Mouse (Mus musculus): ENCODE measurements around the gene Cntrob.

DNA sequence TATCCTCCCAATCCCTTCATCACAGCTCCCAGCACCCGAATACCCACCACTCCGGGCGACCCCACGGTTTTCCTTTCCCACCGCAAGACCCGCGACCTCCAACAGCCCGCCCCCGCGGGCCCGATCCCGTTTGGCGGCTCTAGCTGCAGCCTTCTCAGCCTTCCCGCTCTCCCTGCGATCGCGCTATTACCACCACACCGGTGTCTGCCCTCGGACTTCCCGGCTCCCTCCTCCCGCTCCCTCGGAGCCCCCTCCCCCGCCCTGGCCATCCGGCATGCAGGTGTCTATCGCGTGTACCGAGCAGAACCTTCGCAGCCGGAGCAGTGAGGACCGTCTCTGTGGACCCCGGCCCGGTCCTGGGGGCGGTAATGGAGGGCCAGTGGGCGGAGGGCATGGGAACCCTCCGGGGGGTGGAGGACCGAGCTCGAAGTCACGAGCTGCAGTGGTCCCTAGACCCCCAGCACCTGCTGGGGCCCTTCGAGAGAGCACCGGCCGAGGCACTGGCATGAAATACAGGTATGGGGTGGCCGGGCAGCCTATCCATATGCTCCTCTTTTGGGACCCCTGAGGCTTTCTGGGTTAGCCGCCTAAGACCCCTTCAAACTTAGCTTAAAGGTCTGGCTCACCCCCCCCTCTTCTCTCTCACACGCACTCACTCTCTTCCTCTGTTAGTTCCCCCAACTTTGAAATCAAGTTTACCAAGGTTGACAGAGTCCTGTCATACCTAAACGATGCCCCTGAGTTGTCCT lies 3.0 kb upstream of the Cntrob start:
- TF ChIP-seq CTCF (IDR thresholded peaks at IDR 0.05; ENCODE audit: borderline replicate concordance, extremely low read depth, insufficient read depth, insufficient read length) (no peak), POLR2A (IDR thresholded peaks at IDR 0.05; ENCODE audit: borderline replicate concordance, extremely low read depth, insufficient read depth, insufficient read length, poor library complexity, severe bottlenecking) (no peak)
